13 mouse cellular contexts compared by ENCODE assay signal in the genomic region with DNA sequence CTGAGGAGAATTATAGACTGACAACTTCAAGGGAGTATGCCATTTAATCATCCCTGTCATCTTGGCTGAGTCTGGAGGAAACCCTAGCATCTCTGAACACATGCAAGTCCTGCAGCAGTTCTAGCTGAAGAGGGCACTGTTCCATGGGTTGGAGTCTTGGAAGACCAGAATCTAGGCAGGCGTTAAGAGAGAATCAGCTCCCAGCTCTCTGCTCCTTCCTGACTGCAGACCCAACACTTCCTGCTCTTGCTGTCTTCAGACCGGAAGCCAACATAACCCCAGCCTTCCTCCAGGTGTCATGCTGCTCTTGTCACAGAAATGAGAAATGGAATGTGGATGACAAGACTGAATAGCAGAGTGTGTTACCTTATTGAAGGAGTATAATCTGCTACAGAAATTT. TPM values are rescaled to one million over a fixed set of nuclear protein-coding genes. Genes with fewer than 3 reads are reported as not detected.
DNase-seq lines count a peak whose midpoint lies in the region; ATAC-seq and TF ChIP-seq lines count a peak whose summit lies in the region.
"Had no signal": no experiment of that assay in that cellular context is flagged by ENCODE, and none has a peak within 500 bp of the region (broad histone marks: within the 10 kb centered on the region; RNA-seq: fewer than 3 reads in every experiment).

No protein-coding gene starts in this region.

- intact Hi-C loops in heart, postnatal 25 days (cut with DNase I): no loop called here

- H3K4me2 ChIP-seq in midbrain, postnatal 0 days (ENCODE audit: low read depth, low read length, poor library complexity, severe bottlenecking): no peak overlapping the region
- H3K4me2 ChIP-seq in midbrain, embryonic 13.5 days (replicated peaks): no peak overlapping the region
- H3K4me2 ChIP-seq: stomach, embryonic 15.5 days had no signal

- H3K27ac ChIP-seq in midbrain, postnatal 0 days (ENCODE audit: low read depth, low read length): no peak overlapping the region
- no peak overlapping the region for H3K27ac ChIP-seq in midbrain, embryonic 13.5 days
- H3K27ac ChIP-seq: stomach, embryonic 15.5 days had no signal

- ATAC-seq in midbrain, postnatal 0 days (ENCODE audit: low FRiP score): no peak
- ATAC-seq in midbrain, embryonic 13.5 days: no peak
- ATAC-seq in monocyte, adult 5-6 weeks (replicated peaks; ENCODE audit: insufficient number of reproducible peaks, low FRiP score, low TSS enrichment, poor library complexity, severe bottlenecking): no peak

- H3K27me3 ChIP-seq in midbrain, postnatal 0 days (ENCODE audit: insufficient read depth, low read length): no peaks in the 10 kb centered on the region
- H3K27me3 ChIP-seq in midbrain, embryonic 13.5 days: no peaks in the 10 kb centered on the region
- H3K27me3 ChIP-seq: stomach, embryonic 15.5 days had no signal

- 78% methylated on average over 2 of the region's 2 CpGs for WGBS in midbrain, postnatal 0 days
- WGBS in midbrain, embryonic 13.5 days: 73% methylated on average over 2 of the region's 2 CpGs

- no peak overlapping the region for H3K9ac ChIP-seq in midbrain, postnatal 0 days (replicated peaks; ENCODE audit: low read length, poor library complexity, severe bottlenecking)
- no peak overlapping the region for H3K9ac ChIP-seq in midbrain, embryonic 13.5 days (replicated peaks)
- H3K9ac ChIP-seq: stomach, embryonic 15.5 days had no signal

- peak; percentile 52 for DNase-seq in heart, adult 11 months
- DNase-seq in heart, adult 9 months (ENCODE audit: low spot score in 2 of 2): no peak
- DNase-seq in midbrain, postnatal 0 days (ENCODE audit: low spot score): peak; percentile 26
- DNase-seq in lung, postnatal 10 days: peak; percentile 46
- DNase-seq in thymus, postnatal 4 days: peak; percentile 60
- no peak for DNase-seq in heart, postnatal 25 days (ENCODE audit: low spot score)
- DNase-seq: adrenal gland, postnatal 25 days; heart, postnatal 14 days; liver; midbrain, embryonic 14.5 days had no signal

- peaks cover 3% of the 10 kb centered on the region; the same call in 1 of the 2 replicates for H3K4me1 ChIP-seq in midbrain, postnatal 0 days (ENCODE audit: insufficient read depth, low read length)
- H3K4me1 ChIP-seq in midbrain, embryonic 13.5 days (replicated peaks): peaks cover 53% of the 10 kb centered on the region

- no peaks in the 10 kb centered on the region for H3K9me3 ChIP-seq in midbrain, postnatal 0 days (ENCODE audit: low read length)
- no peaks in the 10 kb centered on the region for H3K9me3 ChIP-seq in midbrain, embryonic 13.5 days
- H3K9me3 ChIP-seq: stomach, embryonic 15.5 days had no signal

- peaks cover 4% of the 10 kb centered on the region for H3K36me3 ChIP-seq in midbrain, postnatal 0 days (ENCODE audit: insufficient read depth, low read length)
- H3K36me3 ChIP-seq in midbrain, embryonic 13.5 days: peaks cover 8% of the 10 kb centered on the region
- H3K36me3 ChIP-seq: stomach, embryonic 15.5 days had no signal

- peak; percentile 41 for TF ChIP-seq CTCF in midbrain, postnatal 0 days (IDR thresholded peaks at IDR 0.05)

- no peak overlapping the region for H3K4me3 ChIP-seq in midbrain, postnatal 0 days (ENCODE audit: low read depth, low read length)
- H3K4me3 ChIP-seq in midbrain, embryonic 13.5 days (replicated peaks): no peak overlapping the region
- H3K4me3 ChIP-seq: stomach, embryonic 15.5 days had no signal

RNA-seq across cellular contexts. Expression of a gene that starts 29.1 kb away (rescaled TPM):
- total RNA-seq in midbrain, postnatal 0 days (2014; rRNA removed): 6.6 and 8.2 TPM in 2 replicates
- polyA plus RNA-seq in midbrain, postnatal 0 days (2015; fragmentation: Nextera tagmentation; extraction: Ambion mirVana): 0.49 and 0.60 TPM in 2 replicates
- polyA plus RNA-seq in midbrain, embryonic 13.5 days (2015; fragmentation: Nextera tagmentation; extraction: Ambion mirVana): 0.16 and 0.28 TPM in 2 replicates
- total RNA-seq in monocyte, adult 5-6 weeks (2017): not detected in 3 replicates
- total RNA-seq in heart, postnatal 25 days (2021): under 1 TPM; 0.13 to 0.17 TPM

RNA-seq across cellular contexts. Expression of a gene that starts 36.3 kb away (rescaled TPM):
- 81.9 and 89.8 TPM in 2 replicates for total RNA-seq in midbrain, postnatal 0 days (2014; rRNA removed)
- polyA plus RNA-seq in midbrain, postnatal 0 days (2015; fragmentation: Nextera tagmentation; extraction: Ambion mirVana): 66.9 and 76.9 TPM in 2 replicates
- polyA plus RNA-seq in midbrain, embryonic 13.5 days (2015; fragmentation: Nextera tagmentation; extraction: Ambion mirVana): 15.5 and 22.9 TPM in 2 replicates
- total RNA-seq in monocyte, adult 5-6 weeks (2017): 9.3 to 12.1 TPM (median 10.6 TPM) in 3 replicates
- total RNA-seq in heart, postnatal 25 days (2021): 10 to 100 TPM; 32.1 to 32.4 TPM

Comparison
In these comparisons a context has a peak if more than half of its experiments do, and no peak if none do; other contexts are left out.
1. DNase-seq: peak in heart, adult 11 months (single experiment), midbrain, postnatal 0 days (single experiment), lung, postnatal 10 days (single experiment) and thymus, postnatal 4 days (single experiment); none in heart, adult 9 months (0 of 2) and heart, postnatal 25 days (single experiment).